Mouse (Mus musculus) limb, embryonic 14.5 days (tissue): ENCODE data around the gene Krt19. TPM values are rescaled to one million over a fixed set of nuclear protein-coding genes. Genes with fewer than 3 reads are reported as not detected.

Source experiments
- ATAC-seq: fragments of 200-750 bp; cut with Nextera tagmentation; 2 replicates; pipeline ENCODE4 v1.8.0; 2017; ENCODE audit warnings: low read depth, moderate number of reproducible peaks, moderate TSS enrichment; ENCODE audit not compliant: low FRiP score
- DNase-seq: peaks from one replicate; pipeline ENCODE4 v3.0.0-alpha.2; 2015; ENCODE audit warnings: low spot score
- H3K27ac ChIP-seq: fragments of 300-500 bp; sonication (generic); replicated peaks from 2 replicates; pipeline ENCODE4 v1.5.1; 2014; ENCODE audit warnings: low read depth, mild to moderate bottlenecking, low read length, moderate library complexity, mixed read lengths
- H3K27me3 ChIP-seq: fragments of 300-500 bp; sonication (generic); 2 replicates; pipeline ENCODE4 v1.6.1; 2014; ENCODE audit warnings: low read length, mixed read lengths; ENCODE audit not compliant: control insufficient read depth, insufficient read depth
- H3K36me3 ChIP-seq: fragments of 300-500 bp; sonication (generic); 2 replicates; pipeline ENCODE4 v1.6.1; 2014; ENCODE audit warnings: mild to moderate bottlenecking, low read length, moderate library complexity, mixed read lengths; ENCODE audit not compliant: control insufficient read depth, insufficient read depth
- H3K4me1 ChIP-seq: fragments of 300-500 bp; sonication (generic); 2 replicates; pipeline ENCODE4 v1.6.1; 2014; ENCODE audit warnings: antibody characterized with exemption, low read length, mixed read lengths; ENCODE audit not compliant: control insufficient read depth, insufficient read depth
- H3K4me2 ChIP-seq: fragments of 300-500 bp; sonication (generic); replicated peaks from 2 replicates; pipeline ENCODE4 v1.6.1; 2014; ENCODE audit warnings: low read depth, mild to moderate bottlenecking, low read length, moderate library complexity; ENCODE audit not compliant: severe bottlenecking
- H3K4me3 ChIP-seq: fragments of 300-500 bp; sonication (generic); replicated peaks from 2 replicates; pipeline ENCODE4 v1.5.1; 2014; ENCODE audit warnings: low read length
- H3K9ac ChIP-seq: fragments of 300-500 bp; sonication (generic); 2 replicates; pipeline ENCODE4 v1.6.1; 2014; ENCODE audit warnings: mild to moderate bottlenecking, low read depth, low read length, moderate library complexity; ENCODE audit not compliant: severe bottlenecking
- H3K9me3 ChIP-seq: fragments of 300-500 bp; sonication (generic); 2 replicates; pipeline ENCODE4 v1.6.1; 2016; ENCODE audit warnings: low read length; ENCODE audit not compliant: control insufficient read depth
- POLR2A ChIP-seq: fragments of 200-500 bp; IDR thresholded peaks from 2 replicates; pipeline ENCODE4 v1.8.0; 2012; ENCODE audit warnings: inconsistent platforms, mild to moderate bottlenecking, moderate library complexity, borderline replicate concordance; ENCODE audit not compliant: insufficient read depth, insufficient read length; ENCODE audit errors: extremely low read depth
- WGBS: fragments of 180-500 bp; shearing (Covaris S2); extraction: QIAGEN DNeasy Blood & Tissue Kit; methylation state at CpG from one replicate; pipeline ENCODE4 v1.1.7; 2014; 5-methylcytosine and 5-hydroxymethylcytosine counted together
- polyA plus RNA-seq, 2 experiments: library from polyadenylated mRNA; depleted of rRNA in 1 of 2; stranded (reverse) in 1 of 2; unstranded in 1 of 2; fragments of >200 nt; fragmentation: Nextera tagmentation in 1 of 2; extraction: Ambion mirVana in 1 of 2; gene quantifications; 2 replicates each; pipeline versions ENCODE4 v1.2.1 to v1.2.3; 2012 to 2014

Krt19 gene
- polyA plus RNA-seq, 2 experiments: 74.0 to 105 TPM

GRCm38 (mm10) chr11:100164392-100164791, 15.9 kb upstream of the Krt19 start:
- DNase-seq: no peak
- H3K27ac ChIP-seq: no peak overlapping the region
- TF ChIP-seq POLR2A: no peak
- no peak overlapping the region for H3K4me2 ChIP-seq
- WGBS: 35% methylated on average over 7 of the region's 7 CpGs
- no peak for ATAC-seq
- H3K4me1 ChIP-seq: no peaks in the 10 kb centered on the region
- H3K36me3 ChIP-seq: no peaks in the 10 kb centered on the region
- H3K9ac ChIP-seq: no peak overlapping the region
- H3K9me3 ChIP-seq: no peaks in the 10 kb centered on the region
- no peaks in the 10 kb centered on the region for H3K27me3 ChIP-seq
- H3K4me3 ChIP-seq: no peak overlapping the region

GRCm38 (mm10) chr11:100157908-100158477, 9.5 kb upstream of the Krt19 start:
- Histone ChIP-seq H3K27me3 (no peaks in the 10 kb centered on the region), H3K27ac (no peak overlapping the region), H3K4me3 (no peak overlapping the region), H3K4me2 (no peak overlapping the region), H3K9ac (no peak overlapping the region), H3K9me3 (no peaks in the 10 kb centered on the region), H3K4me1 (peaks cover 8% of the 10 kb centered on the region), H3K36me3 (no peaks in the 10 kb centered on the region)
- DNase-seq (no peak), ATAC-seq (no peak)
- TF ChIP-seq POLR2A: no peak
- 46% methylated on average over 6 of the region's 6 CpGs for WGBS

- DNase-seq: no peak
- H3K9me3 ChIP-seq: no peaks in the 10 kb centered on the region
- no peak overlapping the region for H3K27ac ChIP-seq
- no peak overlapping the region for H3K4me3 ChIP-seq
- no peak overlapping the region for H3K9ac ChIP-seq
- H3K4me1 ChIP-seq: peaks cover 8% of the 10 kb centered on the region
- no peaks in the 10 kb centered on the region for H3K36me3 ChIP-seq
- no peak for TF ChIP-seq POLR2A
- no peaks in the 10 kb centered on the region for H3K27me3 ChIP-seq
- WGBS: 69% methylated on average over 3 of the region's 3 CpGs
- ATAC-seq: no peak
- H3K4me2 ChIP-seq: no peak overlapping the region
Measured at GRCm38 (mm10) chr11:100157331-100157730, 8.9 kb upstream of the Krt19 start.

GRCm38 (mm10) chr11:100155497-100156255, 7.2 kb upstream of the Krt19 start:
- Histone ChIP-seq H3K4me3 (no peak overlapping the region), H3K4me2 (no peak overlapping the region), H3K4me1 (peaks cover 8% of the 10 kb centered on the region), H3K27ac (no peak overlapping the region), H3K9me3 (no peaks in the 10 kb centered on the region), H3K36me3 (no peaks in the 10 kb centered on the region), H3K27me3 (no peaks in the 10 kb centered on the region), H3K9ac (no peak overlapping the region)
- TF ChIP-seq POLR2A: no peak
- ATAC-seq (no peak), DNase-seq (no peak)
- 64% methylated on average over 8 of the region's 8 CpGs for WGBS

GRCm38 (mm10) chr11:100147566-100148353, 705 bp downstream of the Krt19 start:
- no peak for DNase-seq
- Histone ChIP-seq H3K27me3 (peaks cover 27% of the 10 kb centered on the region), H3K4me3 (no peak overlapping the region), H3K9me3 (no peaks in the 10 kb centered on the region), H3K4me2 (no peak overlapping the region), H3K27ac (no peak overlapping the region), H3K9ac (no peak overlapping the region), H3K36me3 (no peaks in the 10 kb centered on the region), H3K4me1 (peaks cover 10% of the 10 kb centered on the region)
- ATAC-seq: no peak
- TF ChIP-seq POLR2A: no peak
- 55% methylated on average over 5 of the region's 5 CpGs for WGBS
